Mouse (Mus musculus) limb, embryonic 13.5 days (tissue): ENCODE results near the gene Spag7. TPM values are rescaled to one million over a fixed set of nuclear protein-coding genes. Genes with fewer than 3 reads are reported as not detected.

ENCODE experiments used
- ATAC-seq: fragments of 200-750 bp; cut with Nextera tagmentation; 2 replicates; pipeline ENCODE4 v1.8.0; 2017; ENCODE audit warnings: low read depth, moderate number of reproducible peaks, moderate TSS enrichment; ENCODE audit not compliant: low FRiP score
- H3K27ac ChIP-seq: fragments of 300-500 bp; sonication (generic); 2 replicates; pipeline ENCODE4 v1.5.1; 2015; ENCODE audit warnings: inconsistent platforms, mild to moderate bottlenecking, moderate library complexity
- H3K27me3 ChIP-seq: fragments of 300-500 bp; sonication (generic); 2 replicates; pipeline ENCODE4 v1.6.1; 2015; ENCODE audit warnings: mild to moderate bottlenecking, inconsistent platforms
- H3K36me3 ChIP-seq: fragments of 300-500 bp; sonication (generic); 2 replicates; pipeline ENCODE4 v1.6.1; 2015; ENCODE audit warnings: inconsistent platforms, mild to moderate bottlenecking, moderate library complexity
- H3K4me1 ChIP-seq: fragments of 300-500 bp; sonication (generic); 2 replicates; pipeline ENCODE4 v1.6.1; 2015; ENCODE audit warnings: inconsistent platforms
- H3K4me2 ChIP-seq: fragments of 300-500 bp; sonication (generic); replicated peaks from 2 replicates; pipeline ENCODE4 v1.6.1; 2015; ENCODE audit warnings: inconsistent platforms, mild to moderate bottlenecking, moderate library complexity
- H3K4me3 ChIP-seq: fragments of 300-500 bp; sonication (generic); 2 replicates; pipeline ENCODE4 v1.5.1; 2015; ENCODE audit warnings: moderate library complexity, mild to moderate bottlenecking, inconsistent platforms
- H3K9ac ChIP-seq: fragments of 300-500 bp; sonication (generic); 2 replicates; pipeline ENCODE4 v1.6.1; 2015; ENCODE audit warnings: mild to moderate bottlenecking, inconsistent platforms
- H3K9me3 ChIP-seq: fragments of 300-500 bp; sonication (generic); 2 replicates; pipeline ENCODE4 v1.6.1; 2016; ENCODE audit warnings: inconsistent platforms
- WGBS: fragments of 180-500 bp; shearing (Covaris S2); methylation state at CpG from one replicate; pipeline ENCODE4 v1.1.7; 2015; 5-methylcytosine and 5-hydroxymethylcytosine counted together
- polyA plus RNA-seq: library from polyadenylated mRNA; unstranded; fragments of >200 nt; fragmentation: Nextera tagmentation; extraction: Ambion mirVana; gene quantifications from 2 replicates; pipeline ENCODE4 v1.2.1, GENCODE M21; 2015

Gene Spag7
- polyA plus RNA-seq, 1 experiment from 2014 or later, result 159 TPM

DNA sequence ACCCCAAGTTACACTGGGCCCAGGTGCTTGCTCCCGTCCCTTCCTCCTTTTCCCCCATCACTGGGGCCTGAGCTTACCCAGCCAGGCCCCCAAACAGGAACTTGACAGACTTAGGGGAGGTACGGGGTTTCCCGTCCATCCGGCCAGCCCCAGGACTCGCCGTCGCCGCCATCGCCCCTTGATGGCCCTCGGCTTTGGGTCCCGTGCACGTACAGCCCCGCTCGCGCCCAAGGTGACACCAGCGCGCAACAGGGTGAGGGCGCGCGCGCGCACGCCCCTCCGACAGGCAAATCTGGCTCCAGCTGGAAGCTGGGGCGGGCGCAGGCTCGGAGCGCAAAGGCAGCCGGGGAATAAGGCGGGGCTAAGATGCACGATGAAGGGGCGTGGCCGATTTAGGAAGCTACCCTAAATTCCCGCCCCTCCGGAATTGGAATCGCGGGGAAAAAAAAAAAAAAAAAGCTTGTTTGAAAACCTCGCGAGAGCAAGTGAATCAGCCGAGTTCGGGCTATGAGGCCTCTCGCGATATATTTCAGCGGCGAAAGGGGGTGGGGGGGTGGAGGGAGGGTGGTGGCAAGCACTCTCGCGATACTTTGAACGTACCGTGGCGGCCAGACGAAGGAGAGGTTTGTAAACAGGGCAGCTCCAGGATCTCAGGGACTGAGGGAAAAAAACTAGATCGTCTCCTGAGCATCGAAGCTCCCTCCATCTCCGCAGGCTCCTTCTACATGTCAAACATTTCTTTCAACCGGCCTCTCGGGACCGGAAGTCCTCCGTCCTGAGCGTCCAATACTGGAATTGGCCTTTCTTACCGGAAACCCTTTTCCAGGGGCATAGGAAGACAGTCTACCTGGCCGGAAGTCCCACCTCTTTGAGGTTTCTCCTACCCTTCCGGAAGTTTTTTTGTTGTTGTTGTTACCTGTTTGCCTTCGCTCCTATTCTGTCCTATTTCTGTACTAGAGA, 22.2 kb downstream of the Spag7 start, which contains the start of the genes Rnf167 and Slc25a11:
Rnf167 (plus strand) TSS at position 545 of the 960 bp plus-strand sequence.
Slc25a11 (minus strand) TSS at position 789 of the 960 bp plus-strand sequence.
- WGBS, result under 1% methylated on average over 63 of the region's 63 CpGs
- peak within 1 kb of the TSS; percentile 91 for H3K27ac ChIP-seq
- peak within 1 kb of the TSS; percentile 91 for H3K4me3 ChIP-seq
- H3K4me2 ChIP-seq, result peak within 1 kb of the TSS; percentile 99
- peaks cover 65% of the 10 kb centered on the region for H3K36me3 ChIP-seq
- no peaks in the 10 kb centered on the region for H3K9me3 ChIP-seq
- ATAC-seq, result peak; percentile 89
- peaks cover 49% of the 10 kb centered on the region for H3K4me1 ChIP-seq
- H3K27me3 ChIP-seq, result no peaks in the 10 kb centered on the region
- peak within 1 kb of the TSS; percentile 92 for H3K9ac ChIP-seq

GRCm38 (mm10) chr11:70646259-70646555, 23.0 kb downstream of the Spag7 start:
- peaks cover 57% of the 10 kb centered on the region for H3K36me3 ChIP-seq
- WGBS, result 32% methylated on average over 3 of the region's 3 CpGs
- no peak for ATAC-seq

DNA sequence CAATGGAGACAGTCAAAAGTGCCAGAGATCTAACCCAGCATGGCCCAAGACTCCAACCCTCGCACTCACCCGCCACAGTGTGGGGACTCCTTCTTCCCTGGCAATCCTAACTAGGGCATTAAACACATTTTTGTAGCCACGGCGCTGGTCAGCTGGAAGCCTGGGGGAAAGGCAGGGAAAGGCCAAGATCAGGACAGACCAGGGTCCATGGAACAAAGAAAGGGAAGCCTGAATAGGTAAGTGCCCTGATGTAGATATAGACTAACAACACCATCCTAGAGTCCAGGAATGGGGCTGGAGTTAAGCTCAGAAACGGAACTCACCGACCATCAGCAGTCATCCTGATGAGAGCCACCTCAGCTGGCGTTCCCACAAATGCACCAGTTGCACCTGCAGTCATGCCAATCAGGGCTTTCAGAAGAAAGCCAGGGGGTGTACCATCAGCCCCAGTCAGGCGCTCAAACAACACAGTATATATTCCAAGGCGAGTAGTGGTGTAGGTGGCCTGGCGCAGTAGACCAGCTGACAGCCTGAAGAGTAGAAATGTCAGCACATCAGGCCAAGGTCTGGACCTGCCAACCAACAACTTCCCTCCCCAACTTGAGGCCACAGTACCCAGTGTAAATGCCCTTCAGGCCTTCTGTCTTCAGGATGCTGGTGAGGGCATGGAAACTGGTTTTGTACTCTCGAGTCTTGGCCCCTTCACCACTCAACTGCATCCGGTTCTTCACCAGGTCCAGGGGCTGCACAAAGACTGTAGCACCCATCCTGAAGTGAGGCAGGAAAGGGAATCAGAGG, 23.6 kb downstream of the Spag7 start:
- H3K4me3 ChIP-seq, result peak overlapping the region; percentile 91
- peaks cover 37% of the 10 kb centered on the region for H3K4me1 ChIP-seq
- ATAC-seq, result no peak
- H3K9ac ChIP-seq, result peak overlapping the region; percentile 88
- peak overlapping the region; percentile 91 for H3K27ac ChIP-seq
- peak overlapping the region; percentile 77 for H3K4me2 ChIP-seq
- WGBS, result 90% methylated on average over 12 of the region's 12 CpGs
- peaks cover 52% of the 10 kb centered on the region for H3K36me3 ChIP-seq
- H3K9me3 ChIP-seq, result no peaks in the 10 kb centered on the region
- H3K27me3 ChIP-seq, result no peaks in the 10 kb centered on the region

More at GRCm38 (mm10) chr11:70646259-70646555, 23.0 kb downstream of the Spag7 start:
- H3K4me3 ChIP-seq, result peak overlapping the region; percentile 91
- H3K4me2 ChIP-seq, result peak overlapping the region; percentile 77
- no peaks in the 10 kb centered on the region for H3K9me3 ChIP-seq
- H3K27ac ChIP-seq, result peak overlapping the region; percentile 91
- peaks cover 43% of the 10 kb centered on the region for H3K4me1 ChIP-seq
- H3K9ac ChIP-seq, result peak overlapping the region; percentile 88
- H3K27me3 ChIP-seq, result no peaks in the 10 kb centered on the region

DNA sequence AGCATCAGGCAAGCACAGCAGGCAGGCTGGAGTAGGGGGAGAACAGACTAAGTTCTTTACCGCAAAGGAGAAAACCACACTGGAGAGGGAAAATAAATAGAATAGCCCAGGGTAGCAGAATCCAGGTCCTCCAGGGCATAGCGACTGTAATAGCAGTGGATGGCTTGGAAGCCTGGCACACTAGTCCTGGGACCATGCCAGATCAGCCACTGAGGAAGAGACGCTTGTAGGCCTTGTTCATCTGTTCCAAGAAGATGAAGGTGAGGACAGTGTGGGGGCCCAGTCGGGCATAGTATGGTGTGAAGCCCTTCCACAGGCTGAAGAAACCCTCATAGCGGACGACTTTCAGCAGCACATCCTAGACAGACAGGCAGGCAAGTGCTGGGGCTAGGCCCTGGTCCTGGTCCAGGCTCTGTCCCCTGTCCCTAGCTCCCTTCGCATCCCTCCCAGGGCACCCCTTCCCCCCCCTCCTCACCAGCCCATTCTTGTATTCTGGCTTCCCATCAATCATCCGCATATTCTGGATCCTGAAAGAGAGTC, 24.6 kb downstream of the Spag7 start:
- no peak overlapping the region for H3K4me3 ChIP-seq
- peaks cover 31% of the 10 kb centered on the region for H3K4me1 ChIP-seq
- H3K27ac ChIP-seq, result no peak overlapping the region
- peaks cover 42% of the 10 kb centered on the region for H3K36me3 ChIP-seq
- no peaks in the 10 kb centered on the region for H3K9me3 ChIP-seq
- H3K9ac ChIP-seq, result no peak overlapping the region
- no peaks in the 10 kb centered on the region for H3K27me3 ChIP-seq
- WGBS, result 97% methylated on average over 8 of the region's 8 CpGs
- ATAC-seq, result no peak
- no peak overlapping the region for H3K4me2 ChIP-seq

GRCm38 (mm10) chr11:70643051-70643450, 26.2 kb downstream of the Spag7 start:
- H3K27me3 ChIP-seq, result no peaks in the 10 kb centered on the region
- WGBS, result 96% methylated on average over 6 of the region's 6 CpGs
- H3K36me3 ChIP-seq, result peaks cover 27% of the 10 kb centered on the region
- no peak overlapping the region for H3K4me3 ChIP-seq
- no peak overlapping the region for H3K27ac ChIP-seq
- peaks cover 15% of the 10 kb centered on the region for H3K4me1 ChIP-seq
- no peaks in the 10 kb centered on the region for H3K9me3 ChIP-seq
- ATAC-seq, result no peak
- H3K4me2 ChIP-seq, result no peak overlapping the region
- H3K9ac ChIP-seq, result no peak overlapping the region

GRCm38 (mm10) chr11:70641241-70641640, 28.0 kb downstream of the Spag7 start:
- no peak overlapping the region for H3K27ac ChIP-seq
- H3K36me3 ChIP-seq, result peaks cover 27% of the 10 kb centered on the region
- H3K9me3 ChIP-seq, result no peaks in the 10 kb centered on the region
- WGBS, result 86% methylated on average over 7 of the region's 7 CpGs
- no peak overlapping the region for H3K4me2 ChIP-seq
- H3K4me1 ChIP-seq, result peaks cover 12% of the 10 kb centered on the region
- ATAC-seq, result no peak
- no peak overlapping the region for H3K9ac ChIP-seq
- H3K27me3 ChIP-seq, result no peaks in the 10 kb centered on the region
- H3K4me3 ChIP-seq, result no peak overlapping the region

- no peaks in the 10 kb centered on the region for H3K27me3 ChIP-seq
- ATAC-seq, result no peak
- no peak overlapping the region for H3K4me3 ChIP-seq
- H3K9me3 ChIP-seq, result no peaks in the 10 kb centered on the region
- 88% methylated on average over 8 of the region's 8 CpGs for WGBS
- H3K27ac ChIP-seq, result no peak overlapping the region
- no peak overlapping the region for H3K9ac ChIP-seq
- peaks cover 17% of the 10 kb centered on the region for H3K36me3 ChIP-seq
- H3K4me1 ChIP-seq, result no peaks in the 10 kb centered on the region; the same call in 1 of the 2 replicates
- H3K4me2 ChIP-seq, result no peak overlapping the region
Measured at GRCm38 (mm10) chr11:70639976-70640375, 29.2 kb downstream of the Spag7 start.

DNA sequence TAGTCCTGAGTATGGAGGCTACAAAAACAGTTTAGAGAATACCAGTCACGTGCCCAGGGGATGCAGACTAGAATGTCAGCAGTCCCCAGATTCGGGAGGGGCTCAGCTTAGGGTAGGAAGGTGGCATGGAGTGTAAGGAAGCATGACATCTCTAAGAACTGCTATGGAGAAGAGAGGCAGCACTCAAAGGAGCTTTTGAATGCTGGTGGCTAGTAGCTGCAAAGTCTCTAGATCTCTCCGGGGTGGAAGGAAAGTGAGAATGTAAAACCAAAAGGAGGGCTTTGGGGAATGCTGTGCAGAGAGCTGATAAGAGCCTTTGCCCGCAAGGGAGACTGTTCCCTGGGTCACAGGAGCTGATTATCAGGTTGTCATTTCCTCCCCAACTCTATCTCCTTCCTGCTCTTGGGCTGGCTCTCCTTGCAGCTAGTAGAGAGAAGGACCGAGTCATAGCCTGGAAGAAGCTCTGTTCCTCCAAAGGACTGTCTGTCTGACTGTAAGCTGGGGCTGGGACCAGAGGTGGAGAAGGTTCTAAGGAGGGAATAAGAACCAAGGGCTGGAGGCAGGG, 30.4 kb downstream of the Spag7 start, which contains the start of gene Gp1ba:
Gp1ba (plus strand) TSS at position 409 of the 565 bp plus-strand sequence.
- 49% methylated on average over 5 of the region's 5 CpGs for WGBS
- no peak within 1 kb of the TSS for H3K4me3 ChIP-seq
- no peaks in the 10 kb centered on the region for H3K27me3 ChIP-seq
- H3K9ac ChIP-seq, result no peak within 1 kb of the TSS
- no peaks in the 10 kb centered on the region for H3K4me1 ChIP-seq
- ATAC-seq, result no peak
- H3K4me2 ChIP-seq, result no peak within 1 kb of the TSS
- peaks cover 6% of the 10 kb centered on the region for H3K36me3 ChIP-seq
- H3K27ac ChIP-seq, result no peak within 1 kb of the TSS
- no peaks in the 10 kb centered on the region for H3K9me3 ChIP-seq

DNA sequence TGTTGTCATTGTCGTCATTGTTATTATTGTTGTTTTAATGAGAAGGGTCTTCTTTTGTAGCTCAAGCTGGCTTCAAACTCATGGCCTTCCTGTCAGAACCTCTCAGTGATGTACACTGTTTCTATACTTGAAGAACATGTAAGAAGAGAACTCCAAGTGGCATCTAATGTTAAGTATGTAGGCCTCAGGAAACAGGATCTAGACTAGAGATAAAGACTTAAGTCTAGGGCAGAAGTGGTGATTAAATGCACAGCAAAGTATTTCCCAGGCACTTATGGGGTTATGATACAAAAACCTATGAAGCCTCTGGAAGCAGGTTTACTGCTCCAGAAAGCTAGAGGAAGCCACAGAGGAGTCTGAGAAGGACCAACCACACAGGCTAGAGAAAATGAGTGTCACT, 30.9 kb downstream of the Spag7 start:
- no peaks in the 10 kb centered on the region for H3K27me3 ChIP-seq
- H3K9ac ChIP-seq, result no peak overlapping the region
- WGBS, result 76% methylated on average over 1 of the region's 1 CpGs
- no peaks in the 10 kb centered on the region for H3K9me3 ChIP-seq
- H3K4me1 ChIP-seq, result no peaks in the 10 kb centered on the region
- peaks cover 6% of the 10 kb centered on the region for H3K36me3 ChIP-seq
- ATAC-seq, result no peak
- H3K4me2 ChIP-seq, result no peak overlapping the region
- no peak overlapping the region for H3K4me3 ChIP-seq
- H3K27ac ChIP-seq, result no peak overlapping the region

- Histone ChIP-seq H3K9me3 (no peaks in the 10 kb centered on the region), H3K9ac (no peak overlapping the region), H3K27ac (no peak overlapping the region), H3K4me3 (no peak overlapping the region), H3K27me3 (no peaks in the 10 kb centered on the region), H3K36me3 (peaks cover 2% of the 10 kb centered on the region), H3K4me1 (no peaks in the 10 kb centered on the region), H3K4me2 (no peak overlapping the region)
- 94% methylated on average over 1 of the region's 1 CpGs for WGBS
- ATAC-seq, result no peak
Measured at GRCm38 (mm10) chr11:70637764-70638163, 31.5 kb downstream of the Spag7 start.

DNA sequence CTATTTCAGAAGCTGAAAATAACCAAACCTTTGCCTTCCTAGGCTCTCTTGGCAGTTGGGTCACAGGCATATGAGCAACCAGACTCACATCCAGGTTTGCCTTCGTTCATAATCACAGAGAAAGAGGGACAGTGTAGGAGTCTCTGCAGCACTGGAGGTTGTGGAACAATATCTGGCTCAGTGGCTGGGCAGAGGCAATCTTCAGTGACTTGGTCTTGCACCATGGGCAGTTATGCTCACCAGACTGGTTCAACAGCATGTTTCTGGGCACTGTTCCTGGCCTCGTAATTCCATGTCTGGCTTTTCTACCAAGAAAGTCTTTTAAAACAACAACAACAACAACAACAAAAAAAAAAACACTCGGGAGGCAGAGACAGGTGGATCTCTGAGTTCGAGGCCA, 33.6 kb downstream of the Spag7 start:
- no peaks in the 10 kb centered on the region for H3K27me3 ChIP-seq
- H3K4me2 ChIP-seq, result no peak overlapping the region
- 75% methylated on average over 4 of the region's 4 CpGs for WGBS
- ATAC-seq, result no peak
- H3K9ac ChIP-seq, result no peak overlapping the region
- H3K4me3 ChIP-seq, result no peak overlapping the region
- H3K4me1 ChIP-seq, result no peaks in the 10 kb centered on the region
- H3K36me3 ChIP-seq, result no peaks in the 10 kb centered on the region
- no peaks in the 10 kb centered on the region for H3K9me3 ChIP-seq
- H3K27ac ChIP-seq, result no peak overlapping the region
